Mouse (Mus musculus): ENCODE data around the gene Tmpo.

DNA sequence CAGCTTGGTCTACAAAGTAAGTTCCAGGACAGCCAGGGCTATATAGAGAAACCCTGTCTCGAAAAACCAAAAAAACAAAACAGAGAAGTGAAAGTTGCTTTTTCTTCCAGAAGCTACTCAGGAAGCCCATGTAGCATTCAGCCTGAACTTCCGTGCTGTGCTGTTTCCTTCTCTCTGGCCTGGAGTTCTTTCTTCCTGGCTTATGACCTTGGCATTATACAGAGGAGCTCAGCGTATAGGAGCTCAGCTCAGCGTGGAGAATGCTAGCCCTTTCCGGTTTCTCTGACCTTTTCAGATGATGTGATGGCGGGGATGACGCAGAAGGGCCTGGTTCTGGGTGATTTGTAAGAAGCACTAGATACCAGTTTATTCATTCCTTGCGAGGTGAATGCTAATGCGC is 43.7 kb downstream of the Tmpo start:
- TF ChIP-seq CTCF (IDR thresholded peaks at IDR 0.05; ENCODE audit: low read depth): no peak
- TF ChIP-seq EP300 (IDR thresholded peaks at IDR 0.05; ENCODE audit: low read depth): no peak
